ENCODE assay signal across 23 mouse cellular contexts in genomic region chr1:193671046-193671445, GRCm38 (mm10).
DNase-seq lines count a peak whose midpoint lies in the region; ATAC-seq lines count a peak whose summit lies in the region.
"Had no signal": no experiment of that assay in that cellular context is flagged by ENCODE, and none has a peak within 500 bp of the region (broad histone marks: within the 10 kb centered on the region; RNA-seq: fewer than 3 reads in every experiment).

No protein-coding gene starts in this region.

- 82% methylated on average over 1 of the region's 1 CpGs for WGBS in hindbrain, embryonic 13.5 days
- 94% methylated on average over 1 of the region's 1 CpGs for WGBS in hindbrain, embryonic 14.5 days
- 78% methylated on average over 1 of the region's 1 CpGs for WGBS in neural tube, embryonic 13.5 days
- 93% methylated on average over 1 of the region's 1 CpGs for WGBS in neural tube, embryonic 15.5 days
- 83% methylated on average over 1 of the region's 1 CpGs for WGBS in forebrain, embryonic 14.5 days

- no peak for DNase-seq in hindbrain, embryonic 14.5 days (ENCODE audit: low spot score)
- DNase-seq in forebrain, embryonic 14.5 days (ENCODE audit: low spot score), result peak; percentile 56
- peak; percentile 24 for DNase-seq in layer of hippocampus, adult 9-11 months
- DNase-seq in spleen, postnatal 36 days (ENCODE audit: low spot score in 2 of 2), result no peak
- DNase-seq in adrenal gland, adult 2 months, result no peak
- DNase-seq: adrenal gland, postnatal 25 days; gastrocnemius, postnatal 10 days; heart, postnatal 10 days; kidney, adult 18-20 months; kidney, postnatal 36 days; lung, embryonic 14.5 days; lung, postnatal 14 days; right cerebral cortex, postnatal 4 days had no signal

- no peak overlapping the region for H3K9ac ChIP-seq in hindbrain, embryonic 13.5 days
- no peak overlapping the region for H3K9ac ChIP-seq in hindbrain, embryonic 14.5 days
- H3K9ac ChIP-seq in neural tube, embryonic 13.5 days, result no peak overlapping the region
- no peak overlapping the region for H3K9ac ChIP-seq in neural tube, embryonic 15.5 days (replicated peaks)
- H3K9ac ChIP-seq in forebrain, embryonic 14.5 days (ENCODE audit: low read length), result no peak overlapping the region
- H3K9ac ChIP-seq: heart, embryonic 13.5 days; limb, embryonic 12.5 days; liver, embryonic 15.5 days; lung, embryonic 14.5 days; midbrain, embryonic 15.5 days had no signal

- H3K36me3 ChIP-seq in hindbrain, embryonic 13.5 days, result no peaks in the 10 kb centered on the region
- H3K36me3 ChIP-seq in hindbrain, embryonic 14.5 days (replicated peaks; ENCODE audit: control insufficient read depth, insufficient read depth), result no peaks in the 10 kb centered on the region
- no peaks in the 10 kb centered on the region for H3K36me3 ChIP-seq in neural tube, embryonic 13.5 days
- no peaks in the 10 kb centered on the region for H3K36me3 ChIP-seq in neural tube, embryonic 15.5 days
- no peaks in the 10 kb centered on the region for H3K36me3 ChIP-seq in forebrain, embryonic 14.5 days (ENCODE audit: control insufficient read depth, insufficient read depth, low read length)
- H3K36me3 ChIP-seq: heart, embryonic 13.5 days; limb, embryonic 12.5 days; liver, embryonic 15.5 days; midbrain, embryonic 10.5 days; midbrain, embryonic 15.5 days had no signal

- peak overlapping the region; percentile 35 for H3K27ac ChIP-seq in hindbrain, embryonic 13.5 days
- H3K27ac ChIP-seq in hindbrain, embryonic 14.5 days, result no peak overlapping the region
- H3K27ac ChIP-seq in neural tube, embryonic 13.5 days (replicated peaks), result peak overlapping the region; percentile 55
- no peak overlapping the region for H3K27ac ChIP-seq in neural tube, embryonic 15.5 days (replicated peaks)
- H3K27ac ChIP-seq in forebrain, embryonic 14.5 days (ENCODE audit: low read depth, low read length), result peak overlapping the region; percentile 70
- H3K27ac ChIP-seq: heart, embryonic 13.5 days; limb, embryonic 12.5 days; liver, embryonic 15.5 days; midbrain, embryonic 10.5 days; midbrain, embryonic 15.5 days had no signal

- no peak overlapping the region for H3K4me3 ChIP-seq in hindbrain, embryonic 13.5 days
- no peak overlapping the region for H3K4me3 ChIP-seq in hindbrain, embryonic 14.5 days (replicated peaks; ENCODE audit: low read length)
- H3K4me3 ChIP-seq in neural tube, embryonic 13.5 days, result no peak overlapping the region
- H3K4me3 ChIP-seq in neural tube, embryonic 15.5 days (replicated peaks), result no peak overlapping the region
- no peak overlapping the region for H3K4me3 ChIP-seq in forebrain, embryonic 14.5 days (ENCODE audit: low read depth, low read length)
- H3K4me3 ChIP-seq: heart, embryonic 13.5 days; limb, embryonic 12.5 days; liver, embryonic 15.5 days; midbrain, embryonic 10.5 days; midbrain, embryonic 15.5 days had no signal

- H3K9me3 ChIP-seq in hindbrain, embryonic 13.5 days, result peaks cover 6% of the 10 kb centered on the region
- H3K9me3 ChIP-seq in hindbrain, embryonic 14.5 days (ENCODE audit: control insufficient read depth, low read length), result peaks cover 5% of the 10 kb centered on the region; the same call in 1 of the 2 replicates
- 0 out of 2 replicates have a peak, but pooled peaks cover 5% of the 10 kb centered on the region for H3K9me3 ChIP-seq in neural tube, embryonic 13.5 days
- H3K9me3 ChIP-seq in neural tube, embryonic 15.5 days (replicated peaks), result no peaks in the 10 kb centered on the region
- no peaks in the 10 kb centered on the region for H3K9me3 ChIP-seq in forebrain, embryonic 14.5 days (replicated peaks; ENCODE audit: control insufficient read depth, low read length)
- H3K9me3 ChIP-seq: heart, embryonic 13.5 days; limb, embryonic 12.5 days; liver, embryonic 15.5 days; midbrain, embryonic 15.5 days had no signal

- H3K4me1 ChIP-seq in hindbrain, embryonic 13.5 days (replicated peaks), result peaks cover 26% of the 10 kb centered on the region
- H3K4me1 ChIP-seq in hindbrain, embryonic 14.5 days (replicated peaks; ENCODE audit: control insufficient read depth, insufficient read depth, low read length), result peaks cover 10% of the 10 kb centered on the region
- H3K4me1 ChIP-seq in neural tube, embryonic 13.5 days (replicated peaks), result peaks cover 27% of the 10 kb centered on the region
- H3K4me1 ChIP-seq in neural tube, embryonic 15.5 days, result peaks cover 16% of the 10 kb centered on the region
- H3K4me1 ChIP-seq in forebrain, embryonic 14.5 days (ENCODE audit: control insufficient read depth, insufficient read depth, low read length), result peaks cover 18% of the 10 kb centered on the region

- H3K27me3 ChIP-seq in hindbrain, embryonic 13.5 days, result 0 out of 2 replicates have a peak, but pooled peaks cover 1% of the 10 kb centered on the region
- H3K27me3 ChIP-seq in hindbrain, embryonic 14.5 days (ENCODE audit: control insufficient read depth, insufficient read depth, low read length), result no peaks in the 10 kb centered on the region
- H3K27me3 ChIP-seq in neural tube, embryonic 13.5 days, result no peaks in the 10 kb centered on the region
- H3K27me3 ChIP-seq in neural tube, embryonic 15.5 days (replicated peaks), result no peaks in the 10 kb centered on the region
- H3K27me3 ChIP-seq in forebrain, embryonic 14.5 days (replicated peaks; ENCODE audit: control insufficient read depth, insufficient read depth, low read length), result no peaks in the 10 kb centered on the region
- H3K27me3 ChIP-seq: heart, embryonic 13.5 days; limb, embryonic 12.5 days; liver, embryonic 15.5 days; midbrain, embryonic 15.5 days had no signal

- H3K4me2 ChIP-seq in hindbrain, embryonic 13.5 days, result no peak overlapping the region
- H3K4me2 ChIP-seq in hindbrain, embryonic 14.5 days (replicated peaks), result no peak overlapping the region
- no peak overlapping the region for H3K4me2 ChIP-seq in neural tube, embryonic 13.5 days
- H3K4me2 ChIP-seq in neural tube, embryonic 15.5 days, result no peak overlapping the region
- H3K4me2 ChIP-seq in forebrain, embryonic 14.5 days (ENCODE audit: low read length), result no peak overlapping the region
- H3K4me2 ChIP-seq: heart, embryonic 13.5 days; limb, embryonic 12.5 days; liver, embryonic 15.5 days; lung, embryonic 14.5 days; midbrain, embryonic 15.5 days had no signal

- ATAC-seq in hindbrain, embryonic 13.5 days (ENCODE audit: low FRiP score), result no peak
- no peak for ATAC-seq in hindbrain, embryonic 14.5 days (ENCODE audit: low FRiP score)
- ATAC-seq in neural tube, embryonic 13.5 days (ENCODE audit: low read depth), result no peak
- ATAC-seq in neural tube, embryonic 15.5 days (ENCODE audit: low FRiP score), result no peak
- ATAC-seq in forebrain, embryonic 14.5 days, result no peak
- ATAC-seq: CD4-positive, CD25-positive, alpha-beta regulatory T cell, adult 4 months; hindbrain, embryonic 16.5 days had no signal

Comparison
In these comparisons a context has a peak if more than half of its experiments do, and no peak if none do; other contexts are left out.
1. H3K27ac ChIP-seq: peak in hindbrain, embryonic 13.5 days (single experiment), neural tube, embryonic 13.5 days (single experiment) and forebrain, embryonic 14.5 days (single experiment); none in hindbrain, embryonic 14.5 days (single experiment) and neural tube, embryonic 15.5 days (single experiment).
2. DNase-seq: peak in forebrain, embryonic 14.5 days (single experiment) and layer of hippocampus, adult 9-11 months (single experiment); none in hindbrain, embryonic 14.5 days (single experiment), spleen, postnatal 36 days (0 of 2) and adrenal gland, adult 2 months (single experiment).